Mouse (Mus musculus): ENCODE measurements around the gene Pgls. TPM values are rescaled to one million over a fixed set of nuclear protein-coding genes. Genes with fewer than 3 reads are reported as not detected.
A peak's percentile ranks its signal among the peaks of the same experiment; 100 is the strongest.

Gene Pgls
- total RNA-seq (2022) = 10 to 100 TPM; 29.1 to 38.5 (median 33.6) TPM

GRCm38 (mm10) chr8:71591471-71592373, at the start of gene Pgls:
TSS of gene Pgls (plus strand) at chr8:71592176.
- peak; percentile 92 to 97 for DNase-seq (ENCODE audit: low spot score in 2 of 2)

DNA sequence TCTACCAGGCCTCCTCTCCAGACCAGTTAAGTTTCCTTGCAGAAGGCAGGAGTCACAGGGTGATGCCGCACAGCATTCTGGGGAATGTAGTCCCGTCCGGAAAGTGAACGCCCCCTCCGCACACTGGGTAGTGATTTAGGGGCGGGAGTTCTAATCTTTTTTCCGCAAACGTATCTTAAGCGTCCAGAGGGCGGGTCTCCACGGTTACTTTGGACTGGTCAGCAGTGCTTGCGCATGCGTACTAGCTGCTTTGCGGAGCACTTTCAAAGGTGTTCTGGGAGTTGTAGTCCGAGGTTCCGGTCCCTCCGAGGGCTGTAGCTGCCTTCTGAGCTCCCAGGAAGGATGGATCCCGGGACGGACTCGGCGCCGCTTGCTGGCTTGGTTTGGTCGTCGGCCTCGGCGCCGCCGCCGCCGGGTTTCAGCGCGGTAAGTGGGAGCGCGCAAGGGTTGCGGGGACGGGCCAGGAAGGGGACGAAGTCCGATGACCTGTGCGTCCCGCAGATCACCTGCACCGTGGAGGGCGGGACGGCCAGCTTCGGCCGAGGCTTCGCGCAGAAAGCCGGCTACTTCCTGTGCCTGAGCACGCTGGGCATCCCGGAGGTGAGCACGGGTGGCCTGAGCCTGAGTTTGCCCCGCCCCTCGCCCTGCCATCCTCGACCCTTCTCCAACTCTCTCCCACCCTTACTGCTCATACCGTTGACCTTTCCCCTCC, 49.2 kb upstream of the Pgls start, which contains the start of gene Mvb12a:
TSS of gene Mvb12a (plus strand) at position 291 of the 712 bp plus-strand sequence.
- DNase-seq (ENCODE audit: low spot score in 2 of 2) = peak; percentile 97 to 99

DNA sequence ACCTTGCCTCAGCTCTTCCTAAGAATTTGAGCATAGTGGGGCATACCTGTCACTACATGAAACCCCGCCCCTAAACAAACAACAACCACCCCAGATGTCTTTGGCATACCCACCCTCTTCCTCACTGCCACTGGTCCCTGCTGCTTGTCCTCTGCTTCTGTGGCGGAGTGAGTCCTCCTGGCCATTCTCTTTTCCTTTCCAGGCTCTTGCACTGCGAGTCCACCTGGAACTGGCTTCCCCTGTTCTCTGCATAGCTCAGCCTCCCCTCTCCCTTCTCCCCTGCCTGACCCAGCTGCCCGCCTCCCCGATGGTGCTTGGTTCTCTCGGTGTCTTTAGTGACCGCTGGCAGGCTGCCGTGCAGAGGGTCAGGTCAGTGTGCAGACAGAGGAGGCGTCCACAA, 48.2 kb upstream of the Pgls start:
- DNase-seq (ENCODE audit: low spot score in 2 of 2) = no peak

DNA sequence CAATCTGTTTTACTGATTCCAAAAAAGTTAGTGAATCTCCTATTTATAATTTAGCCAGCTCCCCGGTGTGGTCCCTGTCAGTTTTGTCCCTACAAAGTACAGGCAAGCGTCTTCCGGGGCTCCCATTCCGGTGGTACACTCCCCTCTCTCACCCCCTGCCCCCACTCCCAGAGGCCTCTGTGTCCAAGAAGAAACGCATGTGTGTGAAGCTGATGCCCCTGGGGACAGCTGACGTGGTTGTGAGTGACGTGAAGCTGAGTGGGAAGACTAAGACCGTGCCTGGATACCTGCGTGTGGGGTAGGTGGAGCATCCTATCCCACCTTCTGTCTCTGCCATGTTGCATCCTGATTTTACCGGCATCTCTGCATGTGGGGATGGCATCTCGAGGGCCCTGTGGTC, 46.9 kb upstream of the Pgls start:
- no peak for DNase-seq (ENCODE audit: low spot score in 2 of 2)

GRCm38 (mm10) chr8:71547590-71547989, 44.4 kb upstream of the Pgls start:
- DNase-seq (ENCODE audit: low spot score in 2 of 2) = no peak

- DNase-seq (ENCODE audit: low spot score in 2 of 2) = no peak
Observed at GRCm38 (mm10) chr8:71550754-71551153, 41.2 kb upstream of the Pgls start.

- no peak for DNase-seq (ENCODE audit: low spot score in 2 of 2)
Observed at GRCm38 (mm10) chr8:71552770-71553169, 39.2 kb upstream of the Pgls start.

DNA sequence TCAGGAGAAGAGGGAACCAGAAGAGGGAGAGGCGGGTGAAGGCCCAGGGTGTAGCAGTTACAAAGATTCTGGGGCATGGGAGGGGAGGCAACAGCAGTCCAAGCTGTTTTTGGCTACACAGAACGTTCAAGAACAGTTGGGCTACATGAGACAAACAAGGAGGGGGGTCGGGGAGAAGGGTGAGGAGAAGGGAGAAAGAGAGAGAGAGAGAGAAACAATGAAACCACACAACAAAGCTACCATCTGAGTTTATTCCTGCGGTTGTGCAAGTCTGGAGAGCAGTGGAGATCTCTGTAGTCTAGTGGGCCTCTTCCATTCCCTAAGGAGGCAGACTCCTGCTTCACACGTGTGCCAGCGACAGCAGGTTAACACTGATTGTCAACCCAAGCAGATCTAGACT, 38.0 kb upstream of the Pgls start:
- no peak for DNase-seq (ENCODE audit: low spot score in 2 of 2)

GRCm38 (mm10) chr8:71554644-71555043, 37.3 kb upstream of the Pgls start:
- no peak for DNase-seq (ENCODE audit: low spot score in 2 of 2)

GRCm38 (mm10) chr8:71558071-71558957, 33.7 kb upstream of the Pgls start, which contains the start of gene Tmem221:
TSS of gene Tmem221 (minus strand) at chr8:71558871.
- no peak for DNase-seq (ENCODE audit: low spot score in 2 of 2)

- DNase-seq (ENCODE audit: low spot score in 2 of 2) = no peak
Observed at GRCm38 (mm10) chr8:71558958-71559690, 32.9 kb upstream of the Pgls start.

DNA sequence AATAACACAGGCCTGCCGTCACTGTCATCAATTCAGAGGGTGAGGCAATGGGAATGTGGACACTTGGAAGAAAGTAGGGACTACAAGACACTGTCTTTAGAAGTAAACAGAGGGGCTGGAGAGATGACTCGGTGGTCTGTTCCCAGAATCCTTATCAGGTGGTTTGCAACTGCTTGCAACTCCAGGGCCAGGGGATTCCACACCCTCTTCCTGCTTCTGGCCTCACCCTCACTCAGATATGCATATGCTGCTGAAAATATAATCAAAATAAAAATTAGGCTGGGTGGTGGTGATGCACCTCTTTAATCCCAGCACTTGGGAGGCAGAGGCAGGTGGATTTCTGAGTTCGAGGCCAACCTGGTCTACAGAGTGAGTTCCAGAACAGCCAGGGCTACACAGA, 31.9 kb upstream of the Pgls start:
- no peak for DNase-seq (ENCODE audit: low spot score in 2 of 2)

- no peak for DNase-seq (ENCODE audit: low spot score in 2 of 2)
Observed at GRCm38 (mm10) chr8:71560765-71561164, 31.2 kb upstream of the Pgls start.

DNA sequence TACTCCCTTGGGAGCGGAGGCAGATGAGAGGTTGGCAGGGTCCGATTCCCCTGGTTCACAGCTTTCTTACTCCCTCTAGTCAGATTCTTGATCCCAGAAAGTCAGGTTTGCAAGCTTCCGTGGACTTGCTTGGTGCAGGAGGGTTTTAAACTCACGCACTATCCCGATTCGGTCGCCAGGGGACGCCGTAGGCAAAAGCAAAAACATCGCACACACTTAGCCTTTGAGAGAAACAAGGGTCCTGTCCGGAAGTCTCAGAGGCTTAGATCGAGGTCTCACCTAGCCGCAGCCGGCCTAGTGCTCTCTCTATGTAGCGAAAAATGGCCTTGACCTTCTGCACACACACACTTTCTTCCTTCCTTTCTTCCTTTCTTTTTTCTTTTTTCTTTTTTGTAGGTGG, 30.6 kb upstream of the Pgls start:
- peak in 1 of 2 experiments; percentile 63 for DNase-seq (ENCODE audit: low spot score in 2 of 2)

DNA sequence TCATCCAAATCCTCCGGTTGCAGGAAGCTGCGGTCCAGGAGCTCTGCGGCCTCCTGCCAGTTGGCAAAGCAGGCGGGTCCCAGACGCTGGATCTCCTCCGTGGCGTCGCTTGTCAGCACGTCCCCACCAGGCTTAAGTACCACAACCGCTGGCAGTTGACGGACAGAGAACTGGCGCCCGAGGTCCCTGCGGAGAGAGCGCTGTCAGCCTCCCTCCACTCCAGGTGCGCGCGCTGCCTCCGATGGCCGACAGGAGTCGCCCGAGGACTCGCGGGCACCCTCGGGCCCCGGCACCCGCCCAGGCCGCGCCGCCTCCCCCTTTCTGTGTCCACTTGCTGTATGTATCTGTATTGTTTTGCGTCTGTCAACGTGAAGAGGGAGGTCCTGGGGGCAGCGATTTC, 29.2 kb upstream of the Pgls start:
- DNase-seq (ENCODE audit: low spot score in 2 of 2) = peak in 1 of 2 experiments; percentile 63

DNA sequence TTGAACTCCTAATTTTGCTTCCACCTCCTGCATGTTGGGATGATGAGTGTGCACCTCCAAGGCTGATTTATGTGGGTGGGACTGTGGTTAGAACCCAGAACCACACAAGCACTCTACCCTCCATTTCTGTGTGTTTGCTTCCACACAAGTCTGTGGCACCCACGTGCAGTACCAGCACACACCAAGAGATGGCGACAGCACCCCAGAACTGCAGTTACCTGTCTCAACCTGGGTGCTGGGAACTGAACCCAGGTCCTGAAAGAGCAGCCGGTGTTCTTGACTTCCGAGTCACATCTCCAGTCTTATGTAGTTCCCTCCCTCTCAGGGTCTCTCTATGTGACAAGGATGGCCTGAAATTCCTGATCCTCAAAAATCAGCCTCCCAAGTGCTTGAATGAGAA, 28.0 kb upstream of the Pgls start:
- no peak for DNase-seq (ENCODE audit: low spot score in 2 of 2)

GRCm38 (mm10) chr8:71566501-71566900, 25.5 kb upstream of the Pgls start, which contains the start of gene Nxnl1:
TSS of gene Nxnl1 (minus strand) at chr8:71566601.
- no peak for DNase-seq (ENCODE audit: low spot score in 2 of 2)

DNA sequence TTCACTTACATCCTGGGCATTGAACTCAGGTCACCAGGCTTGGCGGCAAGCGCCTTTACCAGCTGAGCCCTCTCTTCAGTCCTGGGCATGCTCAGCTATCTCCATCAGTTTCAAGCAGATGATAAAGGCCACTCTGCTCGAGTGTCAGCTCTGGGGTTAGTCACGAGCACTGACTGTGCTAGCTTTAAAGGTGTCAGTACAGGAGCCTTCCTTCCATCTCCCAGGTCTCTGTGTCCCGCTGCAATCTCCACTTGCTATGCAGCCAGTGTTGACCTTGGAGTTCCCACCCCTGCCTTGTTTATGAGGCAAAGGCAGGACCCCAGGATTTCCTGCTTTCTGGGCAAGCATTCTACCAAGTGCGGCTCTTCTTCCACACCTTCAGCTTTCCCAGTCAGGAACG, 24.4 kb upstream of the Pgls start:
- DNase-seq (ENCODE audit: low spot score in 2 of 2) = no peak

DNA sequence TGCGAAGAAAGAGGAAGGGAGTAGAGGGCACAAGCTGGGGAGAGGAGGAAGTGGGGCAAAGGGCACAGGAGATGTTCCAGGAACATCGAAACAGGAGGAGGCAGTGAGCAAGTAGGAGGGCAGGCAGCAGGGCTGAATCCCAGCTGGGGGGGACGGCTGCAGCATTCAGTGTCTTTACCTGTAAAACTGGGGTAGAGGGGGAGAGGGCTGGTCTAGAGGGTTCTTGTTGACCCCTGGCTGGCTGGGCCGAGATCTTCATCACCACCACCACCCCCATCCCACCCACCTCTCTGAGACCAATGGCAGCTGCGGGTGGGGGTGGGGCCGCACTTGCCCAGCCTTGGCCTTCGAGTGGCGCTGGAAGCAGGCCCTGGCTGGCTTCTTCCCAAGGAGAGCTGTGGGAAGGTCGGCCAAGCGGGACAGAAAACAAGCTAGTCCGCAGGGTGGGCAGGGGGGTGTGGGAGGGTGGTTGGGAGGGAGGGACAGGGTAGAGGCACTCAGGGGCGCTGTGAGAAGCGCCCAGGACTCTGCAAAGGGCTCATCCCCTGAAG, 23.5 kb upstream of the Pgls start, which contains the start of gene Slc27a1:
TSS of gene Slc27a1 (plus strand) at position 496 of the 551 bp plus-strand sequence.
- DNase-seq (ENCODE audit: low spot score in 2 of 2) = peak; percentile 73 to 74

GRCm38 (mm10) chr8:71568941-71569340, 23.0 kb upstream of the Pgls start:
- DNase-seq (ENCODE audit: low spot score in 2 of 2) = no peak
